Comparison of ENCODE assay signal across 14 mouse cellular contexts in genomic region chr11:18882747-18883506, GRCm38 (mm10).
DNase-seq lines count a peak whose midpoint lies in the region; ATAC-seq and TF ChIP-seq lines count a peak whose summit lies in the region.
"Had no signal": no experiment of that assay in that cellular context is flagged by ENCODE, and none has a peak within 500 bp of the region (broad histone marks: within the 10 kb centered on the region; RNA-seq: fewer than 3 reads in every experiment).

No protein-coding gene starts in this region.

- no peak overlapping the region for H3K4me3 ChIP-seq in forebrain, embryonic 11.5 days (ENCODE audit: low read depth, low read length)
- no peak overlapping the region for H3K4me3 ChIP-seq in forebrain, postnatal 0 days (ENCODE audit: low read depth, low read length)
- no peak overlapping the region for H3K4me3 ChIP-seq in hindbrain, embryonic 11.5 days (ENCODE audit: low read depth, low read length)
- H3K4me3 ChIP-seq in midbrain, embryonic 13.5 days (replicated peaks), result no peak overlapping the region
- H3K4me3 ChIP-seq: embryonic facial prominence, embryonic 12.5 days; heart, embryonic 12.5 days; megakaryocyte, embryonic 14.5 days had no signal

- H3K9me3 ChIP-seq in forebrain, embryonic 11.5 days (ENCODE audit: control insufficient read depth, low read length), result no peaks in the 10 kb centered on the region
- H3K9me3 ChIP-seq in forebrain, postnatal 0 days (ENCODE audit: low read length), result no peaks in the 10 kb centered on the region
- H3K9me3 ChIP-seq in hindbrain, embryonic 11.5 days (ENCODE audit: control insufficient read depth, low read length), result no peaks in the 10 kb centered on the region
- no peaks in the 10 kb centered on the region for H3K9me3 ChIP-seq in midbrain, embryonic 13.5 days
- H3K9me3 ChIP-seq: embryonic facial prominence, embryonic 12.5 days; heart, embryonic 12.5 days; megakaryocyte, embryonic 14.5 days had no signal

- ATAC-seq in forebrain, embryonic 11.5 days (replicated peaks; ENCODE audit: low FRiP score), result peak; percentile 17; the same call in 1 of the 2 replicates
- ATAC-seq in forebrain, postnatal 0 days, result no peak
- peak; percentile 62 for ATAC-seq in hindbrain, embryonic 11.5 days (ENCODE audit: low FRiP score)
- ATAC-seq in midbrain, embryonic 13.5 days, result peak; percentile 83
- ATAC-seq in megakaryocyte-erythroid progenitor cell, adult 5-6 weeks (replicated peaks; ENCODE audit: low FRiP score, low TSS enrichment, poor library complexity, severe bottlenecking), result no peak

- H3K27ac ChIP-seq in forebrain, embryonic 11.5 days (ENCODE audit: low read depth, low read length), result peak overlapping the region; percentile 13
- no peak overlapping the region for H3K27ac ChIP-seq in forebrain, postnatal 0 days (ENCODE audit: low read depth, low read length)
- H3K27ac ChIP-seq in hindbrain, embryonic 11.5 days (ENCODE audit: low read depth, low read length), result peak overlapping the region; percentile 81
- H3K27ac ChIP-seq in midbrain, embryonic 13.5 days, result peak overlapping the region; percentile 83
- H3K27ac ChIP-seq: embryonic facial prominence, embryonic 12.5 days had no signal

- H3K36me3 ChIP-seq in forebrain, embryonic 11.5 days (ENCODE audit: control insufficient read depth, insufficient read depth, low read length), result no peaks in the 10 kb centered on the region
- H3K36me3 ChIP-seq in forebrain, postnatal 0 days (ENCODE audit: insufficient read depth), result no peaks in the 10 kb centered on the region
- no peaks in the 10 kb centered on the region for H3K36me3 ChIP-seq in hindbrain, embryonic 11.5 days (ENCODE audit: control insufficient read depth, insufficient read depth, low read length)
- no peaks in the 10 kb centered on the region for H3K36me3 ChIP-seq in midbrain, embryonic 13.5 days
- H3K36me3 ChIP-seq: embryonic facial prominence, embryonic 12.5 days had no signal

- no peak for TF ChIP-seq CTCF in forebrain, postnatal 0 days (IDR thresholded peaks at IDR 0.05; ENCODE audit: low read depth)

- peaks cover 23% of the 10 kb centered on the region for H3K4me1 ChIP-seq in forebrain, embryonic 11.5 days (replicated peaks; ENCODE audit: control insufficient read depth, insufficient read depth, low read length)
- no peaks in the 10 kb centered on the region for H3K4me1 ChIP-seq in forebrain, postnatal 0 days (ENCODE audit: insufficient read depth)
- H3K4me1 ChIP-seq in hindbrain, embryonic 11.5 days (replicated peaks; ENCODE audit: control insufficient read depth, insufficient read depth, low read length), result peaks cover 10% of the 10 kb centered on the region; the same call in 1 of the 2 replicates
- peaks cover 73% of the 10 kb centered on the region for H3K4me1 ChIP-seq in midbrain, embryonic 13.5 days (replicated peaks)

- WGBS in forebrain, embryonic 11.5 days, result 27% methylated on average over 3 of the region's 3 CpGs
- whole genome bisulfite sequencing in forebrain, postnatal 0 days, result 33% methylated on average over 3 of the region's 3 CpGs
- WGBS in hindbrain, embryonic 11.5 days, result 46% methylated on average over 3 of the region's 3 CpGs
- WGBS in midbrain, embryonic 13.5 days, result 32% methylated on average over 3 of the region's 3 CpGs

- H3K9ac ChIP-seq in forebrain, embryonic 11.5 days (ENCODE audit: low read length), result no peak overlapping the region
- no peak overlapping the region for H3K9ac ChIP-seq in forebrain, postnatal 0 days
- no peak overlapping the region for H3K9ac ChIP-seq in hindbrain, embryonic 11.5 days (ENCODE audit: low read depth, low read length)
- no peak overlapping the region for H3K9ac ChIP-seq in midbrain, embryonic 13.5 days (replicated peaks)
- H3K9ac ChIP-seq: embryonic facial prominence, embryonic 12.5 days; heart, embryonic 12.5 days had no signal

- no peak overlapping the region for H3K4me2 ChIP-seq in forebrain, embryonic 11.5 days (ENCODE audit: low read depth, low read length, severe bottlenecking)
- H3K4me2 ChIP-seq in forebrain, postnatal 0 days (ENCODE audit: low read depth), result no peak overlapping the region
- H3K4me2 ChIP-seq in hindbrain, embryonic 11.5 days (replicated peaks; ENCODE audit: low read depth, low read length), result no peak overlapping the region
- H3K4me2 ChIP-seq in midbrain, embryonic 13.5 days (replicated peaks), result no peak overlapping the region
- H3K4me2 ChIP-seq: embryonic facial prominence, embryonic 12.5 days; heart, embryonic 12.5 days; liver, embryonic 11.5 days had no signal

- intact Hi-C loops in heart, postnatal 10 days (cut with DNase I), result no loop called here

- H3K27me3 ChIP-seq in forebrain, embryonic 11.5 days (ENCODE audit: control insufficient read depth, insufficient read depth, low read length), result peaks cover 4% of the 10 kb centered on the region
- peaks cover 4% of the 10 kb centered on the region; the same call in 1 of the 2 replicates for H3K27me3 ChIP-seq in forebrain, postnatal 0 days (ENCODE audit: insufficient read depth, low read length)
- H3K27me3 ChIP-seq in hindbrain, embryonic 11.5 days (ENCODE audit: control insufficient read depth, insufficient read depth, low read length), result no peaks in the 10 kb centered on the region
- H3K27me3 ChIP-seq in midbrain, embryonic 13.5 days, result peaks cover 9% of the 10 kb centered on the region
- H3K27me3 ChIP-seq: embryonic facial prominence, embryonic 12.5 days; heart, embryonic 12.5 days; megakaryocyte, embryonic 14.5 days had no signal

- no peak for DNase-seq in forebrain, embryonic 11.5 days (ENCODE audit: low spot score)
- DNase-seq in forebrain, postnatal 0 days, result no peak
- no peak for DNase-seq in hindbrain, embryonic 11.5 days (ENCODE audit: low spot score)
- DNase-seq in retina, postnatal 1 day, result peak; percentile 77
- DNase-seq in right cerebral cortex, adult 2 months (ENCODE audit: low spot score in 2 of 2), result no peak
- no peak for DNase-seq in heart, postnatal 10 days
- DNase-seq: cerebellum, postnatal 36 days; gastrocnemius, postnatal 36 days had no signal

Comparison
In these comparisons a context has a peak if more than half of its experiments do, and no peak if none do; other contexts are left out.
1. ATAC-seq: peak in forebrain, embryonic 11.5 days (single experiment), hindbrain, embryonic 11.5 days (single experiment) and midbrain, embryonic 13.5 days (single experiment); none in forebrain, postnatal 0 days (single experiment) and megakaryocyte-erythroid progenitor cell, adult 5-6 weeks (single experiment).